Mouse (Mus musculus) liver, adult 2 months (tissue): Measurements from ENCODE around the gene Gm38431.
A peak's percentile ranks its signal among the peaks of the same experiment; 100 is the strongest.

Experiments
- CTCF ChIP-seq: fragments of 200-500 bp; IDR thresholded peaks from 2 replicates; pipeline ENCODE4 v1.5.1; 2011; ENCODE audit warnings: low read depth, low read length, control low read depth
- POLR2A ChIP-seq: fragments of 200-500 bp; IDR thresholded peaks from 2 replicates; pipeline ENCODE4 v1.6.1; 2011; ENCODE audit warnings: low read length, control low read depth; ENCODE audit not compliant: insufficient read depth; ENCODE audit errors: extremely low read depth

DNA sequence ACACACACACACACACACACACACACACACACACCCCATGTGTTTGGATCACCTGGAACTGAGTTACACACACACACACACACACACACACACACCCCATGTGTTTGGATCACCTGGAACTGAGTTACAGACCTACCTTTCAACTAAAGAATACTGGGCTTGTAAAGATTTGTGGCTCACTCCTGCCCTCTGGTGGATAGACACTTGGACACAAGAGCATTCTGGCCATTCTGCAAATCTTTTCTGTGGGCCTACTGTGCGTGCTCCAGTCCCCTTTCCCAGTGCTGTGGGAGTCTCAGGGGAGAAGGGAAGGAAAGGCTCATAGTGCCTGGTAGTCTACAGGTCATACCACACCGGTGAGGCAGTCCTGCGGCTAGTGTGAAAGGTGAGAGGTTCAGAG, 45.4 kb upstream of the Gm38431 start:
- TF ChIP-seq POLR2A (no peak), CTCF (peak; percentile 57)
